Mouse (Mus musculus) kidney, adult 11 months (tissue): ENCODE data around the gene Gm14685.
"Not testable (repeated sequence)": the region's sequence is repeated elsewhere in the genome, so short reads cannot be mapped to it uniquely, and the experiment has no call there.

Source experiments
- DNase-seq: peaks from one replicate; pipeline ENCODE4 v3.0.0; 2022

Gm14685 gene

DNA sequence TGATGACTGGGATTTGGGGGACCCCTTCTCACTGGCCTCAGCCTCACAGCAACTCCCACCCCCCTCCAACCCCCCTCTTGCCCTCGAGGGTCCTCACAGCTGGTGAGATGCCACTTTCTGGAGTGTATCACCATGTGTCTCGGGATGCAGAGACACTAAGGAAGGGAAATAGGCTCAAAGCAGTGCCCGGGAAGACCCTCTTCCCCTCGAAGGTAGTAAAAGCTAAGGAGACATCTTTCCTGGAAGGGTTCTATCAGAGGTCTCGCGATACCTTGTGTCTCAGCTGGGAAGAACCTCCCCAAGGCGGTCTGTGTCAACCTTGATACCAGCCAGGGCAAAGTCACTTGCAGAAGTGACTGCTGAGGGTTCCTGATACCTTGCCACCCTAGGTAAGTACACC, at the start of gene Gm14685:
Gm14685 (plus strand) TSS at position 301 of the 400 bp plus-strand sequence.
- not testable (repeated sequence) for DNase-seq

DNA sequence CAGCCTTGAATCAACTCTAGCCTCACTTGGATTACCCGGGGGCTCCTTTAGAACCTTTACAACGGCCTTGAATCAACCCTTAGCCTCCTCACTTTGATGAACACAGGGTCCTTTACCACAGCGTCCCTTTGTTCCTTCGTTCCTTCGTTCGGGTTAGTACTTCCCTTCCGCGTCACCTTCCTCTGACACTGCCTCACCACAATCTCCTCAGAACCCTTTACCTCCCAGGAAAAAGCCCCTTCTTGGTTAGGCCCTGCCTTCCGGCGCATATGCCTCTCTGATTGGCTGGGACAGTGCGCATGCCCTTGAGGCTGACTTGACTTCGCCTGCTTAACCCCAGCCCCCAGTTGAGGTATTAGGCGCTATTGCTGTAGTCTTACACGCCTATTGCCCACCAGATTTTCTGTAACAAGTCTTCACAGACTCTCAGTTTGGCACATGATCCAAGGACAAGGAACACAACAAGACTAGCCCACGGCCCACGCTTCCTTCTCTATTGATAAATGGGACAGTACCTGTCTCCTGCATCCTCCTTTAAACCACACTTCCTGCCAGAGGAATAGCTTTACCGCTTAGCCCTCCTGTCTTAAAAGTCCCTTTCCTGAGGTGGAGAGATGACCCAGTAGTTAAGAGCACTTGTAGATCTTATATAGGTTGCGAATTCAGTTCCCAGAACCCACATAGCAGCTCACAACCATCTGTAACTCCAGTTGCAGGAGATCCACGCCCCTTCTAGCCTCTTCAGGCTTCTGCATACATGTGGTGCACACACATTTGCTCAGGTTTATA, 34.4 kb upstream of the Gm14685 start, which contains the start of gene Xlr4a:
Xlr4a (minus strand) TSS at position 212 of the 789 bp plus-strand sequence.
- DNase-seq, result not testable (repeated sequence)

DNA sequence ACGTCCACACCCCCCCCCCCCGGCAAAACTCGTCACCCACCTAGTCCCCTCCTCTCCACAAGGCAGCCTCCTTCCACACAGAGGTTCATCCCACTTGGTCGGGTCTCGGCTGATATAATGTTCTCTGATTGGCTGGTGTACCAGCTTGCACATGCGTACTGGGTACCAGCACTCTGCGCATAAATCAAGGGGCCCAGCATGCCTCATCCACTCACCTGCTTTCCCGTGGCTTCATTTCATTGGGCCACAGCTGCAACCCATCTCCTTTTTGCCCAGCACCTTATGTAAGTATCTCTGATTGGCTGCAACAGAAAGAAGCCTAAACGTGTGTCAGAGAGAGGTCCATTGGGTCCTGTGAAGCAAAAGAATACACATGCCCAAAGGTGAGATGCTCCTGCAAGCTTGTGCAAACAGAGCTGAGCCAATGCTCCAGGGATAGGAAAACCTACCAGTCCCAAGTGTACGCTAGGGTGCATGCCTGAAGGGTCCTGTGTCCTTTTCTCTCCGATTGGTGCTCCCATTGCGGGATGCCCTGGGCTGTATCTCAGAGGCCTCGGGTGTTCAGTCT, 19.8 kb upstream of the Gm14685 start, which contains the start of gene Xlr3a:
Xlr3a (minus strand) TSS at position 155 of the 568 bp plus-strand sequence.
- not testable (repeated sequence) for DNase-seq

DNA sequence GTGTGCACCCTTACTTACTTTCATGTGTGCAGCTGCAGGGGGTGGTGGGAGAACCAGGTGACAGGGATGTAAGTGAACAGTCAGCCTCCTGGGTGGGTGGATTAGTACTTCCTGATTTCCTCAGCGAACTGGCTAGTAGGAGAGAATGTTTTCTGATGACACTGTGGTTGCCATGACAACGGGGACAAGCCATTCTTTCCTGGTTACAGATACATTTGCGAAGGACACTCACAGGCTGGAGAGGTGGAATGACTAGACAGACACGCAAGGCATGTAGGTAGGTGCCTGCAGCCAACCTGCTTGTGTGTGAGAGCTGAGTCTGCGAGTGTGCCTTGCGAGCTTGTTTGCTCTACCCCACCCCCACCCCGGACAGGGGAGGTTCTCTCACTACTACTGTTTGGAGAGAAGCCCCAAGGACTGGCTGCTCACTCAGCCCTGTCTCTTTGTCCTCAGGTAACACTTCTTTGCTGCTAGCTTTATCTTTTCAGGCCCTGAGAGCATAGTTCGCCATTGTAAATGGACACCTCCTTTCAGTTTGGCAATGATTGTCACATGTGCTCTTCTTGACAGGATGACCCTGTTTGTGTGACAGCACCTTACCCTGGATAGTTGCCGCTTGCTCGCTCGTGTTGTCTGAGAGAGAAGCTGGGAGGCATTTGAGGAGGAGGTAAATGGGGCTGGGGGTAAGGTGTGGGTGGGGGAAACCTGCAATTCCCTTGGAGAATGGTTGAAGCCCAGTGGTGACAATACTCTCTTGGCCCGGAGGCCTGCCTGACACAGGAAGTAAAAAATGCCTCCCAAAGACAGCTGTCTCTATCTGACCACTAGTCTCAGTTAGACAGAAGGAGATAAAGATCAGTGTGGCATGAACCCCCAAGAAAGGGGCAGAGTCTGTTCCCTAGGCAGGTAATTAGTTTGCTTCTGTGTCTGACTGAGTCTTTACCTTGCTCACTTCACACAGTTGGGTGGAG, 6.3 kb downstream of the Gm14685 start:
- DNase-seq, result not testable (repeated sequence)

DNA sequence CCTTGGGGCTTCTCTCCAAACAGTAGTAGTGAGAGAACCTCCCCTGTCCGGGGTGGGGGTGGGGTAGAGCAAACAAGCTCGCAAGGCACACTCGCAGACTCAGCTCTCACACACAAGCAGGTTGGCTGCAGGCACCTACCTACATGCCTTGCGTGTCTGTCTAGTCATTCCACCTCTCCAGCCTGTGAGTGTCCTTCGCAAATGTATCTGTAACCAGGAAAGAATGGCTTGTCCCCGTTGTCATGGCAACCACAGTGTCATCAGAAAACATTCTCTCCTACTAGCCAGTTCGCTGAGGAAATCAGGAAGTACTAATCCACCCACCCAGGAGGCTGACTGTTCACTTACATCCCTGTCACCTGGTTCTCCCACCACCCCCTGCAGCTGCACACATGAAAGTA, 26.4 kb downstream of the Gm14685 start:
- DNase-seq, result not testable (repeated sequence)

DNA sequence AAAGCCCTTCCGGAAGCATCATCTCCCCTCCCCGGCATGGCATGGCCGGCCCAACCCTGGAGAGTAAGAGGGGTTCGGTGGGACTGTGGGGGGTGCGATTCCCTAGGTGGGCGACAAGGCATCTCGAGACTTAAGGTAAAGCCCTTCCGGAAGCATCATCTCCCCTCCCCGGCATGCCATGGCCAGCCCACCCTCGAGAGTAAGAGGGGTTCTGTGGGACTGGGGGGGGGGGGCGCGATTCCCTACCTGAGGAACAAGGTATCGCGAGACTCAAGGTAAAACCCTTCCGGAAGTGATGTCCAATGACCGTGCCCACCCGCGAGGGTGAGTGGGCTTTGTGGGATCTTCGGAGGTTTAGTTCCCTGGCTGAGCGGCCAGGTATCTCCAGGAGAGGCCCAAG, 31.6 kb downstream of the Gm14685 start, which contains the start of gene Xlr5b:
Xlr5b (plus strand) TSS at position 301 of the 400 bp plus-strand sequence.
- not testable (repeated sequence) for DNase-seq

DNA sequence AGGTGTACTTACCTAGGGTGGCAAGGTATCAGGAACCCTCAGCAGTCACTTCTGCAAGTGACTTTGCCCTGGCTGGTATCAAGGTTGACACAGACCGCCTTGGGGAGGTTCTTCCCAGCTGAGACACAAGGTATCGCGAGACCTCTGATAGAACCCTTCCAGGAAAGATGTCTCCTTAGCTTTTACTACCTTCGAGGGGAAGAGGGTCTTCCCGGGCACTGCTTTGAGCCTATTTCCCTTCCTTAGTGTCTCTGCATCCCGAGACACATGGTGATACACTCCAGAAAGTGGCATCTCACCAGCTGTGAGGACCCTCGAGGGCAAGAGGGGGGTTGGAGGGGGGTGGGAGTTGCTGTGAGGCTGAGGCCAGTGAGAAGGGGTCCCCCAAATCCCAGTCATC, 32.5 kb downstream of the Gm14685 start, which contains the start of gene DXBay18:
DXBay18 (minus strand) TSS at position 101 of the 400 bp plus-strand sequence.
- DNase-seq, result not testable (repeated sequence)

DNA sequence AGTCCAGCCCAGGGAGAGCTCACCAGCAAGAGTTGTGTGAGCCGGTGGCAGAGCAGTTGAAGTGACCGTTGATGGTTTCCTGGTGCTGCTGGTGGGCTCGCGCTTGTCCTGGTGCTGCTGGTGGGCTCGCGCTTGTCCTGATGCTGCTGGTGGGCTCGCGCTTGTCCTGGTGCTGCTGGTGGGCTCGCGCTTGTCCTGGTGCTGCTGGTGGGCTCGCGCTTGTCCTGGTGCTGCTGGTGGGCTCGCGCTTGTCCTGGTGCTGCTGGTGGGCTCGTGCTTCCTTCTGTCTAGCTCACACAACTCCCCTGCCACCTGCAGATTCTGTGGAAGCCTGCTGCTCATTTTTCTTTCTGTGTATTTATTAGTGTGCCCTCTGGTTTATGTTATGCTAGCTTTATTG, 60.0 kb downstream of the Gm14685 start, which contains the start of gene Spin2d:
Spin2d (minus strand) TSS at position 101 of the 400 bp plus-strand sequence.
- DNase-seq, result not testable (repeated sequence)
